Mouse (Mus musculus) cerebellum, adult (tissue): ENCODE results near the gene Tmem56.

Source experiments
- ATAC-seq: cut with Nextera tagmentation; 2 replicates; pipeline ENCODE4 v1.9.2; 2017; ENCODE audit warnings: mild to moderate bottlenecking, moderate library complexity, mixed read lengths; ENCODE audit not compliant: insufficient number of reproducible peaks, low FRiP score, low TSS enrichment

Tmem56 gene

DNA sequence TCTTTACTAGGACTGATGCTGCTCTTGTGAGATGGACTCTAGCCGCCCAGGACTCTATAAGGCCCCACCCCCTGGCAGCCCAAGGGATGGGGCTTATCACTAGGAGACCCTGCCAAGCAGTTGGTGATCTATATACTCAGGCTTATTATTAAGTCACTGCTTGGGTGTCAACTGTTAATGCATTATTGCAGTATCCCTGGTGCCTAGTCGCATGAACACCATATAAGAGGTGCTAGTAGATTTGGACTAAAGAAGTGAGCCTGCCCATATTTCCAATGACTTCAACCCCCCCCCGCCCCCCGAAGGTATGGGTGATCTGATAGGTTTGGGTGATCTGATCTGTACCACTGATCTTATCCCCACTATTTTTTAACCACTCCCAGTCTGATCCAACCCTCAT, at the start of gene Tmem56:
TSS of gene Tmem56 (minus strand) at position 101 of the 400 bp plus-strand sequence.
- no peak for ATAC-seq

DNA sequence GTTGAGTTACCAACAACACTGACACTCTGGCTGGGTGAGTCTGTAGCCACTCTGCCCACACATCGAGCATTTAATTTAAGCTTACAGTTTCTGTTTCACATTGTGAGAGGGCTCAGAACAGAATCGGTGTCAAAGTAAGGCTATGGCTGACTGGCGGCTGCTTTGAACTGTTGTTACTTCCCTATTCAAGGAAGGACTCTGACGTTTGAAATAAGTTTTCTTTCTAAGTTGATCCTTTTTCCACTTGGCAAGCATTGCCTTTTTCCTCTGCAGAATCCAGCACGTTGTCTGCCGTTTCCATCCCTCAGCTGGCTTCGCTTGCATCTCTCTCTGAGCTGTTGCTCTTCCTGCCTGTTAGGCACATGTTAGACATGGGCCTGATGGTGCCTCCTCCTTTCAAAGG, 47.3 kb upstream of the Tmem56 start:
- no peak for ATAC-seq

DNA sequence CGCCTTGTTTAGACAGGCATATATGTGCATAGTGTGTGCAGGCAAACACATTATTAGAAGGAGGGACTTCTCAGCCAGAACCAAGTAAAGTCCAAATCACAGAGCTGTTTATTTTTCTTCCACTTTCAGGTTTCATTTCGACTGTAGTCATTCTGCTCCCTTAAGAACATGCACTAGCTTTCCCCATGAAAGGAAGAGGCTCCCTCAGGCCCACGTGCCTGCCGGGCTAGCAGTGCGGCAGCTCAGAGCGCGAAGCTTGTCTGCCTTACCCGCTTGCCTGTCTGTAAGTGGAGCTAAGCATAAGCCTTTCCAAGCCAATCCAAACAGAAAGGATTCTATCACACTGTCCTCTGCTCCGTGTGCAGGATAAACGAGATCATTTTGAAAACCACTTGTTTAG, 46.7 kb upstream of the Tmem56 start:
- no peak for ATAC-seq

DNA sequence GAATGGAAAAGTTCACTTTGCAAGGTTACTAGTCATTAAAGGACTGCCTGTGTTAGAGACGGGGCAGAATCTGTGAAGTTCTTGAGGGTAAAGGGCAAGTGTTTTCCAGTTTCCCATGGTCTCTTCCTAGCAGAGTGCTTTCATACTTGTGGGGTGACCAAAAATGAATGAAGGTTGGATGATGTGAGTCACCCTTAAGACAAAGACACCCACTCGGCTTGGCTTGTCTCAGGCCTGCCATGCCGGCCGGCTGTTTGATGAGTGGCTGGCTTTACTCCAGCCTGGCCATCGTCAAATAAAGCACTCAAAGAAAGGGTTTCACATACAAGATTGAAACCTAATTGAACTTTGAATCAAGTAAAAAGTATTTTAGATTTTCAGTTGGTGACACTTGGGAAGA, 44.5 kb upstream of the Tmem56 start:
- ATAC-seq, result no peak

DNA sequence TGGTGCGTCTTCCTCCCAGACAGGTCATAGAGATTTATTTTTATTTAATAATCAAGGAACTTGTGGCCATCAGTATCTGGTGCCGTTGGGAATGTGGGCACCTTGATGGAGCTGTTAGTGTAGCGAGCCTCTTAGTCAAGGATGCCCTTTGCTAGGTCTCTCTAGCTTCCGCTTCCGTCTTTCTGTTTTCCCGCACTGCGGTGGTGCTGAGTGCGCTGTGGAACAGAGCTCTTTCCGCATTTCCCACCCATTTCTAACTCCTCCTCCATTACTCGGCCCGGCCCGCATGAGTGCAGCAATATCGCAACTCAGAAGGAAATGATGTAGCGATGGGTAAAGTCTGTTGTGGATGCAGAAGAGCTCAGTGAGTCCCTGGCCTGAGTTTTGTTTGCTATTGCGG, 40.5 kb upstream of the Tmem56 start:
- no peak for ATAC-seq

DNA sequence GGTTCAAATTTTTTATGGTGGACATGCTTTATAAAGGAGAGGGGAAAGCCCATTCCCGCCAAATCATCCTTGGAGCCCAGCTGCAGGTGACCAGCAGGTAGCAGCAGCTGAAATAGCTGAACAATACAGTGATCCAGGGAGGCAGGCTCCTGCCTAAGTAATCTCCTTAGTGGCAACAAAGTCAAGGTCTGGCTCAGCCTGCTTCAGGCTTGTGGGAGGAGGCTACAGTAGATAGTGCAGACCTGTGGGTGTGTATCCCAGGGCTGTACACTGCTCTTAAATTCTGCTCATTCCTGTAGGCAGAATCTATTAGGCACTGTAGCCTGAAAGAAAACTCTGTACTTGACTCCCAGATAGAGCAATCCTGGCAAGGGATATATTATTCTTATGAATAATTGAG, 38.0 kb upstream of the Tmem56 start:
- ATAC-seq, result no peak

DNA sequence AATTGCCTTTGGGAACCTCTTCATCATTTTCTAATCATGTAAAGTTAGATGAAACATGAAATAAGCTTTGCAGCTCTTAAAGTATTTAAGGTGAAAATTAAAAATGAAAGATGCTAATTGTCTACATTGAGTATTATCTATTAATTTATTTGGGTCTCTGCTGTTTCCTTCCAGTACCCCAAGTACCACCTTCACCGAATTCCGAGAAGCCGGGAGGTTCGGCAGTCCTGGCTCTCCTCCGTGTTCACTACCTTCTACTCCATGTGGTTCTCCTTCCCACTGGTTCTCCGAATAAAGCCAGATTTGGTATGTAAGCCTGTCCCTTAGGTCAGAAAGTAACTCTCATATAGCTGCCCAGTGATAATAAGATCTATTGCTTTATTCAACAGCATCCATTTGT, 37.0 kb upstream of the Tmem56 start:
- ATAC-seq, result no peak

DNA sequence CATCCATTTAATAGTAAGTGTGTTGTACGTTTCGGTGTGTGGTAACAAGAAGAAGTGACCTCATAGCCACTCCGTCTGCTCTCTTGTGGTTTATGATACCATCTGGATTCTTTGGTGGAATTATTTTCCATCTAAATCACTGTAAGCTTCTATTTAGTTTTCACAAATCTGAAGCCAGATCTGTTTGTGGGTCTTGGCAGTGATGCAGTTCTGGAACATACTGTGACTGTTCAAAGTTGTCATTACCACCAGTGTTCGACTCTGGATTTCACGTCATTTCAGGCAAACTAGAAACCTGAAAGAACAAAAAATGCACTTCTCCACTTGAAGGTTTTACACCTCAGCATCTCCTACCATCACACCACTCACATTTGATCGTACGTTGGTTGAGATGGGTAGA, 32.6 kb upstream of the Tmem56 start:
- no peak for ATAC-seq

DNA sequence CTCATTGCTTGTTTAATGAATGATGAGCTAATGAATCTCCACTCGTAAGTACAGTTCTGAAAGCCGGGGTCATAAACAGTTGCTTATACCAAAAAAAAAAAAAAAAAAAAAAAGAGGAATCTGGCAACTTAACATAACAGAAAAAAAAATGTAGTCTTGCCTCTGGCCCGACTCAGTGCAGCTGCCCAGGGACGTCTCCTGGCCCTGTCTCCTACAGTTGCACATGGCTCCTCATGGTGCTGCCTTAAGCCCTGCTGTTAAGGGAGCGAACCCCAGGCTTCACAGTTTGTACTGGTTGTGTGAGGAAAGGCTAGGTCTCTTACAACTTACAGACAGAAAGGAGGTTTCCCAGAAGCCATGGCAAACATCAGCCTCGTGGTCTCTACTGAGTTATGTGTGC, 31.3 kb upstream of the Tmem56 start:
- ATAC-seq, result no peak

DNA sequence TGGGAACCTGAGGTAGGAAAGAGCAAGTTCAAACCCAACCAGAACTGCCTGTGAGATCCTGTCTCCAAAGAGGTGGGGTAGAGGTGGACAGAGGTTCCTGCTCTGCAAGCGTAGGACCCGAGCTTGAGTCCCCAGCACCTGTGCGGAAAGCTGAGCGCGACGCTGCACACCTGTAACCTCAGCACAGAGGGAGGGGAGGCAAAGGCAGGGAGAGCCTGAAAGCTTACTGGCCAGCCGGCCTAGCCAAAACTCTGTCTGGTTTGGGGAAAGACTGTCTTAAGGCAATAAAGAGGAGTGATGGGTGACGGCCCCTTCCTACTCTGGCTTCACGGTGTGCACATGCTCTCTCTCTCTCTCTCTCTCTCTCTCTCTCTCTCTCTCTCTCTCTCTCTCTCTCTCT, 30.1 kb upstream of the Tmem56 start:
- ATAC-seq, result no peak

DNA sequence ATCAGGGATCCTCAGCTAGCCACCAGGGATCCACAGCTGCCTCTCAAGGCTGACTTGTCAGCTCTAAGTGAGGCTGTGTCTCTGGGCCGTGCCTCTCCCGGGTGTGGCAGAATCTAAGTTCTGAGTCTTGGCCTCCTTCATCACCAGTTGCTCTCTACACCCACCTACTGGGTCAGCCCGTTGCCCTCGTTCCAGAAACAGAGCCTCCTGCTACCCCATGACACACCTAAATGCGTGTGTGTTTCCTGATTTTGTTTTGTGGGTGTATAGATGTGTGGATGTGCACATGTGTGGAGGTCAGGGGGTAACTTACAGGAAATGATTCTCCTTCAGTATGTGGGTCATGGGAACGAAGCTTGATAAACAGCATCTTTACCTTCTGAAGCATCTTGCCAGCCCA, 29.5 kb upstream of the Tmem56 start:
- no peak for ATAC-seq

DNA sequence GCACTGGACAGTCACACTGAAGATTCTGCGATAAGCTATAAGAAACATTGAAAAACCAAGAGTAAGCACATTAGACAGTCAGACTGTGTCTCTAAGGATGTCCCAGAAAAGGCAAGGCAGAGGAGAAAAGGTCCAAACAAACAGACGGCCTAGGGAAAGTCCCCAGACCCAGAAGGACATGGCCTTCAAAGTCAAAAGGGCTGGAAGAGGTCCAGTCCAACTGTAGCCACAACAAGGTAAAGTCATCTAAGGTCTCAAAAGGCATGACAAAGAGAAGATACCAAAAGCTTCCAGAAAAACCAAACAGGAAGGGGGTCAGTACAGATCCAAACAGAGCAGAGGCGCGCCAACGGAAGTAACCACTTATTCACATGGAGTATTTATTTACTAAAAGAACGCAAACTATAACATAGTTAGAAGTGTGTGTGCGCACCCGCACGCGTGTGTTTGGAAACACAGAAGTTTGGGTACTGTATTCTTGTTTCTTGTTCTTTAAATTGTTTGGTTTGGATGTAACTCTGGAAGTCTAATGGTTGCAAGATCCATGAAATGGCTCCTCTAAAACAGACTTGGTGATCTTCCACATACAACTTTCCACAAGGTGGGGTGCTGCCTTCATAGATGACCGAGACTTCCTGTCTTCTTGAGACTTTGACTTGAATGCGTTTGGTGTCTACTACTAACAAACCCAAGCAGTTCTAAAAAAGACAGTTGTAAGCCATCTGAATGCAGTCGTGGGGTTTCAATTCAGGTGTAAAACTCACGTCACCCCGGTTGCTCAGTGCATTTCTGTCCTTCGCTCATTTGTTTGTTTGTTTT, 27.2 kb upstream of the Tmem56 start:
- no peak for ATAC-seq

DNA sequence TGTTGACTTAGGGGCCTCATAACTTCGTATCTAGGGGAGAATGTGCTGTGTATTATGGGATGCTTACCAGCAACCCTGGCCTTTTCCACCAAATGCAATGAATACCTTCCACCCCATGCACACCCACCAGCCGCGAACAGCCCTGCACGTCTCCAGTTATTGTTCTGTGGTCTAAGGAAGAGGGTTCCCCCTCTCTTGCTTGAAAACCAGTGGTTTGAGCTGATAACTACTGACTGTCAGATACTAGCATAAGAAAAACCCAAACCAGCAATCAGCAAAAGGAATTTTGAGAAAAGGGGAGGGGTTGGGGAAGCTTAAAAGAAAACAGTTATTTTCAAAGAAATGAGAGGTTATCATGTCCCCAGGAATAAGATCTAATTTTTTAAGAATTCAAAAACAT, 26.5 kb upstream of the Tmem56 start:
- ATAC-seq, result no peak

DNA sequence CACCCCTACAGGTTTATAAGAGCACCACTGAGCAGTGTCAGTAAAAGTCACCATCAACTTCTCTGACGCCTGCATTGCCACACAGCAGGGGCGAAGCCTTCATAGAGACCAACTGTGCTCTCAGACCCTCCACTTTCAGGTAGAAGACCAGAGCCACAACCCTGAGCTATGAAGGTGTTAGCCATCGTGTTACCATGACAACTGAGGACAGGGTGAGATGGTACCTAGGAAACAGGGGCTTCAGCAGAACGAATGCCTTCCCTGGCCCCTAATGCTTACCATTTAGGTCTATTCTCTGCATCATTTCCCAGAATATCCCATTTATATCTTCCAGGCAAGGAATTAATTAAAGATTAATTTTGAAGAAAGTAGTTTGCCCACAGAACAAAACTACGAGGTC, 26.0 kb upstream of the Tmem56 start:
- ATAC-seq, result no peak

DNA sequence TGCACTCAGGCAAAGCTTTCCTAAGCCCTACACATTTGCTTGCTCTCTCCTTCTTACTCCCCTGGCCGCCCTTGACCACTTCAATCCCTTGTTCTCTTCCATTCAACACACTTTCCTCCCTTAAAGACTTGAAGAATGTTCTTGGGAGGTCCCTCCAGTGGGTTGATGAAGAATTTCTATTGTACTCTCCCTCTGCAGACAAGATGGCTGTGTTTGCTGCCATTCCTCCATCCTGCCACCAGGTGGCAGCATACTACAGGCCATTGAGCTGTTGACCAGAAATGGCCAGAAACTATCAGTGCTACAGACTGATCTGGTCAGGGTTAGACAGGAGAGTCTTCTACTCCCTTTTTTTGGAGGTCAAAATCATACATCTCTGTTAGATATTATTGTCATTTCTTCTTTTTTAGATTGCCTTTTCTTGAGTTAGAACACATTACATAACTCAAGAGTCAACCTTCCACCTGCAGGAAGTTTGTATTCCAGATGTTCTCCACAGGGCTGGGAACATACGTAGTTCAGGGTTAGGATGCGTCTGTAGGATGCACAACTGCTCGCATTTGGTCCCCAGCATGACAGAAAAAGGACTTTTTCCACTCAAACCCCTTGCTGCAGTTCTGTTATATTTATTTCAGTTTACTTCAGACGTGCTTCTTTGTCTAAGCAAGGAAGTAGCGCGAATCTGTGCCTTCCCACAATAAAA, 24.8 kb upstream of the Tmem56 start:
- ATAC-seq, result peak; percentile 92

DNA sequence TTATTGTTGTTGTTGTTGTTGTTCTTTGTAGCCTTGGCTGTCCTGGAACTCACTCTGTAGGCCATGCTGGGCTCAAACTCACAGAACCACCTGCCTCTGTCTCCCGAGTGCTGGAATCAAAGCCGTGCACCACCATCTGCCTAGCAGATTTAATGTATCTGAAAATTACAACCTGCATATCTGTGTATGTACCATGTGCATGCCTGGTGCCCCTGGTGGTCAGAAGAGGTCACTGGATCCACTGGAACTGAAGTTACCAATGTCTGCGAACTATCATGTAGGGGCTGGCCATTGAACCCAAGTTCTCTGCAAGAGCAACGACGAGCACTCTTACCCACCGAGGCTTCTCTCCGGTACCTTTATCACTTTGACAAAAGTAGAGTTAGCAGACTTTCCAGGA, 23.7 kb upstream of the Tmem56 start:
- peak; percentile 50; the same call in 1 of the 2 replicates for ATAC-seq

DNA sequence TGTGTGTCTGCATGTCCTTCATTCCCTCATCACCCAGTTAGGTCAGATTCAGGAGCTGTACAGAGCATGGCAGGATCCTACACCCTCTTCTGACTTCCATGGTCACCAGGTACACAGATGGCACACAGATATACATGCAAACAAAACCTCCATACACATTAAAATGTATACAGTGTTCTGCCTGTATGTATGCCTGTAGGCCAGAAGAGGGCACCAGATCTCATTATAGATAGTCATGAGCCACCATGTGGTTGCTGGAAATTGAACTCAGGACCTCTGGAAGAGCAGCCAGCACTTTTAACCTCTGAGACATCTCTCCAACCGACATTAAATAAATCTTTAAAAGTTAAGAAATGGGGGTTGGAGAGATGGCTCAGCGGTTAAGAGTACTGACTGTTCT, 11.3 kb upstream of the Tmem56 start:
- ATAC-seq, result no peak

DNA sequence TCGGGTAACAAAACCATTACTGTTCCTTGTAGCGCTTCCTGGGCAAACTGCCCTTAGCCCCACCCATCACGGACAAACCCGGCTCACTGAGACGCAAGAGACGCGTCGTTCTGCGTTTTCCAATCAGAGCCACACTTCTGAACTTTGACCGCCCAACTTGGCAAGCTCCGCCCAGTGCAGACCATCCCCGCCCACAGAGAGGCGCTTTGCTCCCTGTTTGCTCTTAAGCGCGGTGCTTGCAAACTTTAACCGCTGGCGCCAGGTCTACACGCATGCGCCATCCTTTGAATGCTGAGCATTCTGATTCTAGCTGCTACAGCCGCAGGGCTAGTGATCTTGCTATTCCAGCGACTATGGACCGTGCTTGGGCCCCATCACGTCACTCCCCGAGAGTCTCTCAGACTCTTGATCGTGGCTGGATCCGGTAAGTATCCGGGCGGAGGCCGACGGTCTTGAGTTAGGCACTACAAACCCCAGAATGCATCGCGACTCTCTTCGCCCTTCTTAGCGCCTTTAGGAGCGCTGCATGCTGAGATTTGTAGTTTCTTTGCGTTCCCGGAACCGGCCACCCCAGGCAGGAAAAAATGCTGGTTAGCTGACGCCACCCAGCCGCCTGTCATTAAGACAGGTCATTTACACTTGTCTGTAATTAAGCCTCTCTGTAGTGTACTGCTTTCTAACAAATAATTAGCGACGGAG, 8.8 kb upstream of the Tmem56 start, which contains the start of gene Alg14:
TSS of gene Alg14 (plus strand) at position 214 of the 699 bp plus-strand sequence.
- peak; percentile 92 for ATAC-seq

DNA sequence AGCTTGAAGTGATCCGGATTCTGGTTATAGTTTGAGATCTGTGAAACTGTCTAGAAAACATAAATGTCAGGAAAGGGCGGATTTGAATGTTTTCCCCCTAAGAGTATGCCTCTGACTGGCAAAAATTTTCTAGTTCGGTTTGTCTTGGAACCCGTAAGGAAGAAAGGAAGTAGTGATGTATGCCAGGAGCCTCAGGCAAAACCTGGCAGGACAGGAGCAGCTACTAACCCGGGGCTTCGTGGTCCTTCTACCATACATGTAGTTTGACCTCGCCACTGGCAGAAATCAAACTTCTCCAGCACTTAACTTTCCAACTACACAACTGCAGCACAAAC, 8.3 kb upstream of the Tmem56 start:
- ATAC-seq, result no peak

DNA sequence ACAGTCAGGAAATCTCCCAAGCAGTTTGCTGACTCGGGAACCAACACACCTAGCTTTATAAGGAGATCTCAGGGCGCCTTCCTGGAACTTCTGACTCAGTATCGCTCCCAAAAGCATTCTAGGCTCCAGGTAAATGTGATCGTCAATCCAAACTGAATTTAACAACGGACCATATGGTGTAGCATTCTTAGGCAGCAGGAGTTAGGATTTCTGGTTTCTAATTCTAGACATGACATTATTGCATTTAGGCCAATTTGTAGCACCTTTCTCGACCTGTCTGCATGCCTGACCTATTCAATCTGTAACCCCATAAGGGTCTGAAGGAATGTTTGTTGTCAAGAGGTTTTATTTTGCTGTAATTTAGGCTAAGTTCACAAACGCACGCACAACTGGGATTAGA, 7.8 kb upstream of the Tmem56 start:
- peak; percentile 10 for ATAC-seq

DNA sequence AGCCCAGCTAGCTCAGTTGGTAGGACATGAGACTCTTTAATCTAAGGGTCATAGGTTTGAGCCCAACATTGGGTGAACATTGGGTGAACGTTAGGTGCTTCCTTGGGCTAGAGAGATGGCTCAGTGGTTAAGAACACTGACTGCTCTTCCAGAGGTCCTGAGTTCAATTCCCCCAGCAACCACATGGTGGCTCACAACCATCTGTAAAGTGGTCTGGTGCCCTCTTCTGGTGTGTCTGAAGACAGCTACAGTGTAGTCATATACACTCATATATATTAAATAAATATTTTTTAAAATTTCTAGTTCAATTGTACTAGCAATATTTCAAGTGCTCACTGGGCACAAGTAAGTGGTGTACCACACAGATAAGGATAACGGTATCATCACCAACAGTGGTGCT, 4.3 kb upstream of the Tmem56 start:
- no peak for ATAC-seq
